Mouse (Mus musculus) intestine, embryonic 16.5 days (tissue): ENCODE measurements at regions not wholly inside any gene's neighbourhood (a gene's known extent, or its start where the extent isn't known, plus 50 kb on each side); places are given as distances from the start of the nearest gene placed in this dataset.

Experiments
- ATAC-seq: fragments of 200-750 bp; cut with Nextera tagmentation; 2 replicates; pipeline ENCODE4 v1.8.0; 2017; ENCODE audit warnings: moderate TSS enrichment, moderate library complexity
- H3K27ac ChIP-seq: fragments of 300-500 bp; sonication (generic); 2 replicates; pipeline ENCODE4 v1.5.1; 2014; ENCODE audit warnings: mild to moderate bottlenecking, low read length
- H3K27me3 ChIP-seq: fragments of 300-500 bp; sonication (generic); replicated peaks from 2 replicates; pipeline ENCODE4 v1.6.1; 2014; ENCODE audit warnings: low read length, control low read depth, mixed read lengths; ENCODE audit not compliant: control insufficient read depth, insufficient read depth
- H3K36me3 ChIP-seq: fragments of 300-500 bp; sonication (generic); 2 replicates; pipeline ENCODE4 v1.6.1; 2014; ENCODE audit warnings: low read length, control low read depth; ENCODE audit not compliant: control insufficient read depth, insufficient read depth
- H3K4me1 ChIP-seq: fragments of 300-500 bp; sonication (generic); 2 replicates; pipeline ENCODE4 v1.6.1; 2014; ENCODE audit warnings: low read length, control low read depth, mixed read lengths; ENCODE audit not compliant: control insufficient read depth, insufficient read depth
- H3K4me2 ChIP-seq: fragments of 300-500 bp; sonication (generic); 2 replicates; pipeline ENCODE4 v1.6.1; 2014; ENCODE audit warnings: low read depth, low read length, control low read depth
- H3K4me3 ChIP-seq: fragments of 300-500 bp; sonication (generic); 2 replicates; pipeline ENCODE4 v1.5.1; 2014; ENCODE audit warnings: mild to moderate bottlenecking, low read length
- H3K9ac ChIP-seq: fragments of 300-500 bp; sonication (generic); 2 replicates; pipeline ENCODE4 v1.6.1; 2014; ENCODE audit warnings: low read depth, low read length
- H3K9me3 ChIP-seq: fragments of 300-500 bp; sonication (generic); 2 replicates; pipeline ENCODE4 v1.6.1; 2016; ENCODE audit warnings: low read length, control low read depth; ENCODE audit not compliant: control insufficient read depth
- WGBS: fragments of 180-500 bp; shearing (Covaris S2); extraction: QIAGEN DNeasy Blood & Tissue Kit; methylation state at CpG from one replicate; pipeline ENCODE4 v1.1.7; 2014; 5-methylcytosine and 5-hydroxymethylcytosine counted together

- Histone ChIP-seq H3K9ac (no peak overlapping the region), H3K9me3 (no peaks in the 10 kb centered on the region), H3K36me3 (no peaks in the 10 kb centered on the region), H3K27me3 (no peaks in the 10 kb centered on the region), H3K4me3 (no peak overlapping the region), H3K4me2 (no peak overlapping the region), H3K4me1 (no peaks in the 10 kb centered on the region), H3K27ac (no peak overlapping the region)
- ATAC-seq, result no peak
- 81% methylated on average over 1 of the region's 1 CpGs for WGBS
Observed at GRCm38 (mm10) chr3:17452984-17453383, 495.2 kb upstream of the Cypt12 start.

- Histone ChIP-seq H3K9ac (no peak overlapping the region), H3K27me3 (no peaks in the 10 kb centered on the region), H3K4me2 (no peak overlapping the region), H3K4me1 (no peaks in the 10 kb centered on the region), H3K9me3 (no peaks in the 10 kb centered on the region), H3K27ac (no peak overlapping the region), H3K36me3 (no peaks in the 10 kb centered on the region), H3K4me3 (no peak overlapping the region)
- no peak for ATAC-seq
- WGBS, result 90% methylated on average over 5 of the region's 5 CpGs
Observed at GRCm38 (mm10) chr3:17460545-17460944, 487.7 kb upstream of the Cypt12 start.

- Histone ChIP-seq H3K4me1 (no peaks in the 10 kb centered on the region), H3K27me3 (no peaks in the 10 kb centered on the region), H3K9ac (no peak overlapping the region), H3K36me3 (no peaks in the 10 kb centered on the region), H3K4me2 (no peak overlapping the region), H3K9me3 (no peaks in the 10 kb centered on the region), H3K4me3 (no peak overlapping the region), H3K27ac (no peak overlapping the region)
- peak; percentile 80 for ATAC-seq
- 86% methylated on average over 4 of the region's 4 CpGs for WGBS
Observed at GRCm38 (mm10) chr3:17461365-17461764, 486.8 kb upstream of the Cypt12 start.

- Histone ChIP-seq H3K4me2 (no peak overlapping the region), H3K27ac (no peak overlapping the region), H3K9ac (no peak overlapping the region), H3K36me3 (no peaks in the 10 kb centered on the region), H3K27me3 (no peaks in the 10 kb centered on the region), H3K4me1 (no peaks in the 10 kb centered on the region), H3K4me3 (no peak overlapping the region), H3K9me3 (no peaks in the 10 kb centered on the region)
- WGBS, result 83% methylated on average over 2 of the region's 2 CpGs
- ATAC-seq, result no peak
Observed at GRCm38 (mm10) chr3:17473812-17474211, 474.4 kb upstream of the Cypt12 start.

- Histone ChIP-seq H3K4me1 (no peaks in the 10 kb centered on the region), H3K27me3 (no peaks in the 10 kb centered on the region), H3K4me3 (no peak overlapping the region), H3K4me2 (no peak overlapping the region), H3K36me3 (no peaks in the 10 kb centered on the region), H3K27ac (no peak overlapping the region), H3K9me3 (no peaks in the 10 kb centered on the region), H3K9ac (no peak overlapping the region)
- ATAC-seq, result no peak
- 32% methylated on average over 4 of the region's 4 CpGs for WGBS
Observed at GRCm38 (mm10) chr3:17489240-17490142, 458.7 kb upstream of the Cypt12 start.

- Histone ChIP-seq H3K27me3 (no peaks in the 10 kb centered on the region), H3K4me1 (no peaks in the 10 kb centered on the region), H3K9me3 (no peaks in the 10 kb centered on the region), H3K4me2 (no peak overlapping the region), H3K27ac (no peak overlapping the region), H3K9ac (no peak overlapping the region), H3K4me3 (no peak overlapping the region), H3K36me3 (no peaks in the 10 kb centered on the region)
- no peak for ATAC-seq
Observed at GRCm38 (mm10) chr3:17490632-17491031, 457.6 kb upstream of the Cypt12 start.

GRCm38 (mm10) chr3:17498291-17498690 is 449.9 kb upstream of the Cypt12 start:
- no peaks in the 10 kb centered on the region for H3K9me3 ChIP-seq
- H3K4me2 ChIP-seq, result no peak overlapping the region
- no peaks in the 10 kb centered on the region for H3K36me3 ChIP-seq
- no peaks in the 10 kb centered on the region for H3K4me1 ChIP-seq
- no peak for ATAC-seq
- 84% methylated on average over 3 of the region's 3 CpGs for WGBS
- no peak overlapping the region for H3K9ac ChIP-seq
- no peak overlapping the region for H3K27ac ChIP-seq
- no peaks in the 10 kb centered on the region for H3K27me3 ChIP-seq
- H3K4me3 ChIP-seq, result no peak overlapping the region

- Histone ChIP-seq H3K9ac (no peak overlapping the region), H3K9me3 (no peaks in the 10 kb centered on the region), H3K4me2 (no peak overlapping the region), H3K27ac (no peak overlapping the region), H3K4me3 (no peak overlapping the region), H3K36me3 (no peaks in the 10 kb centered on the region), H3K4me1 (no peaks in the 10 kb centered on the region), H3K27me3 (no peaks in the 10 kb centered on the region)
- no peak for ATAC-seq
- 71% methylated on average over 2 of the region's 2 CpGs for WGBS
Observed at GRCm38 (mm10) chr3:17501556-17501955, 446.7 kb upstream of the Cypt12 start.

GRCm38 (mm10) chr3:17541346-17541745 is 406.9 kb upstream of the Cypt12 start:
- no peak for ATAC-seq

GRCm38 (mm10) chr3:17547559-17548059 is 400.6 kb upstream of the Cypt12 start:
- no peak overlapping the region for H3K9ac ChIP-seq
- no peak for ATAC-seq
- WGBS, result 48% methylated on average over 1 of the region's 1 CpGs

More at GRCm38 (mm10) chr3:17541346-17541745, 406.9 kb upstream of the Cypt12 start:
- no peak overlapping the region for H3K27ac ChIP-seq
- H3K4me2 ChIP-seq, result no peak overlapping the region
- no peaks in the 10 kb centered on the region for H3K36me3 ChIP-seq
- no peaks in the 10 kb centered on the region for H3K9me3 ChIP-seq
- no peaks in the 10 kb centered on the region for H3K27me3 ChIP-seq
- no peak overlapping the region for H3K4me3 ChIP-seq
- no peaks in the 10 kb centered on the region for H3K4me1 ChIP-seq
- no peak overlapping the region for H3K9ac ChIP-seq

More at GRCm38 (mm10) chr3:17547559-17548059, 400.6 kb upstream of the Cypt12 start:
- H3K4me3 ChIP-seq, result no peak overlapping the region
- H3K4me1 ChIP-seq, result no peaks in the 10 kb centered on the region
- H3K27ac ChIP-seq, result no peak overlapping the region
- H3K9me3 ChIP-seq, result no peaks in the 10 kb centered on the region
- no peaks in the 10 kb centered on the region for H3K27me3 ChIP-seq
- H3K36me3 ChIP-seq, result no peaks in the 10 kb centered on the region
- no peak overlapping the region for H3K4me2 ChIP-seq
